Mouse (Mus musculus): Measurements from ENCODE around the gene Zfp319. TPM values are rescaled to one million over a fixed set of nuclear protein-coding genes. Genes with fewer than 3 reads are reported as not detected.

The Zfp319 gene
- polyA plus RNA-seq, 2 experiments, result 0.81 to 0.83 TPM

- no peak for TF ChIP-seq CTCF (IDR thresholded peaks at IDR 0.05; ENCODE audit: low read depth)
- no peak for TF ChIP-seq EP300 (IDR thresholded peaks at IDR 0.05; ENCODE audit: low read depth)
- Histone ChIP-seq H3K27me3 (ENCODE audit: control insufficient read depth, insufficient read depth, low read length) (no peaks in the 10 kb centered on the region), H3K4me1 (replicated peaks; ENCODE audit: control insufficient read depth in 2 of 2, insufficient read depth in 2 of 2, low read length in 1 of 2) (peaks cover 0 to 2% of the 10 kb centered on the region in 2 experiments; a peak in 1 of 4 replicates), H3K9ac (replicated peaks) (no peak overlapping the region), H3K27ac (no peak overlapping the region), H3K4me3 (ENCODE audit: insufficient read depth in 1 of 2, low read depth in 2 of 2, low read length in 2 of 2) (no peak overlapping the region), H3K9me3 (ENCODE audit: control insufficient read depth, low read length) (no peaks in the 10 kb centered on the region), H3K4me2 (ENCODE audit: low read depth) (no peak overlapping the region), H3K36me3 (replicated peaks; ENCODE audit: control insufficient read depth, insufficient read depth, low read depth) (no peaks in the 10 kb centered on the region)
- DNase-seq (ENCODE audit: low read depth in 3 of 3, low spot score in 3 of 3) (no peak), ATAC-seq (ENCODE audit: insufficient read depth) (no peak)
- 61% methylated on average over 12 of the region's 12 CpGs for WGBS (ENCODE audit: insufficient replicate concordance)
Observed at GRCm38 (mm10) chr8:95376309-95376999, 44.7 kb upstream of the Zfp319 start.

GRCm38 (mm10) chr8:95375374-95375930 is 43.7 kb upstream of the Zfp319 start:
- H3K9ac ChIP-seq (replicated peaks), result no peak overlapping the region
- ATAC-seq (ENCODE audit: insufficient read depth) (no peak), DNase-seq (ENCODE audit: low read depth in 3 of 3, low spot score in 3 of 3) (no peak)
- no peak overlapping the region for H3K4me2 ChIP-seq (ENCODE audit: low read depth)
- no peak overlapping the region for H3K27ac ChIP-seq
- no peaks in the 10 kb centered on the region for H3K36me3 ChIP-seq (replicated peaks; ENCODE audit: control insufficient read depth, insufficient read depth, low read depth)
- 57% methylated on average over 7 of the region's 7 CpGs for WGBS (ENCODE audit: insufficient replicate concordance)
- H3K4me1 ChIP-seq (replicated peaks; ENCODE audit: control insufficient read depth in 2 of 2, insufficient read depth in 2 of 2, low read length in 1 of 2), result peaks cover 0 to 2% of the 10 kb centered on the region in 2 experiments; a peak in 1 of 4 replicates
- H3K9me3 ChIP-seq (ENCODE audit: control insufficient read depth, low read length), result no peaks in the 10 kb centered on the region
- TF ChIP-seq CTCF (IDR thresholded peaks at IDR 0.05; ENCODE audit: low read depth) (no peak), EP300 (IDR thresholded peaks at IDR 0.05; ENCODE audit: low read depth) (no peak)
- no peaks in the 10 kb centered on the region for H3K27me3 ChIP-seq (ENCODE audit: control insufficient read depth, insufficient read depth, low read length)
- no peak overlapping the region for H3K4me3 ChIP-seq (ENCODE audit: insufficient read depth in 1 of 2, low read depth in 2 of 2, low read length in 2 of 2)

DNA sequence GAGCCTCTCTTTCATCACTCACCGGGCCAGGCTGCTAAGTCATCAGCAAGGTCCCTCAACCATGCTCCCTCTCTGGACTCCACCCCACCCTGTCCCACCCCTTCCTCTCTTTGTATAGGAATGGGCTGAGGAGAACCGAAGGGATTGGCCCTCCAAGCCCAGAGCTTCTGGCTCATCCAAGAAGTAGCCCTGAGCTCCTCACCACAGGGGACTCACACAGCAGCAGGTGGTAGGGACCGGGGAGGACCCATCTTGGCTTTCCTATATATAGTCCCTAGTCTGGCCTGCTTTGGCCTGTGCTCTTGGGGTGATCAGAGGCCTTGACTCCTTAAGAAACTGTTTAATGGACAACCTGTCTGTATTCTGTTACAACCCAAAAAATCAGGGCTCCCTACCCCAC is 42.7 kb upstream of the Zfp319 start:
- WGBS (ENCODE audit: insufficient replicate concordance), result 47% methylated on average over 3 of the region's 3 CpGs
- H3K36me3 ChIP-seq (replicated peaks; ENCODE audit: control insufficient read depth, insufficient read depth, low read depth), result no peaks in the 10 kb centered on the region
- TF ChIP-seq EP300 (IDR thresholded peaks at IDR 0.05; ENCODE audit: low read depth) (no peak), CTCF (IDR thresholded peaks at IDR 0.05; ENCODE audit: low read depth) (no peak)
- H3K9ac ChIP-seq (replicated peaks), result no peak overlapping the region
- H3K9me3 ChIP-seq (ENCODE audit: control insufficient read depth, low read length), result no peaks in the 10 kb centered on the region
- ATAC-seq (ENCODE audit: insufficient read depth) (no peak), DNase-seq (ENCODE audit: low read depth in 3 of 3, low spot score in 3 of 3) (no peak)
- no peak overlapping the region for H3K27ac ChIP-seq
- peaks cover 0 to 2% of the 10 kb centered on the region in 2 experiments; a peak in 1 of 4 replicates for H3K4me1 ChIP-seq (replicated peaks; ENCODE audit: control insufficient read depth in 2 of 2, insufficient read depth in 2 of 2, low read length in 1 of 2)
- no peak overlapping the region for H3K4me3 ChIP-seq (ENCODE audit: insufficient read depth in 1 of 2, low read depth in 2 of 2, low read length in 2 of 2)
- H3K27me3 ChIP-seq (ENCODE audit: control insufficient read depth, insufficient read depth, low read length), result no peaks in the 10 kb centered on the region
- no peak overlapping the region for H3K4me2 ChIP-seq (ENCODE audit: low read depth)

DNA sequence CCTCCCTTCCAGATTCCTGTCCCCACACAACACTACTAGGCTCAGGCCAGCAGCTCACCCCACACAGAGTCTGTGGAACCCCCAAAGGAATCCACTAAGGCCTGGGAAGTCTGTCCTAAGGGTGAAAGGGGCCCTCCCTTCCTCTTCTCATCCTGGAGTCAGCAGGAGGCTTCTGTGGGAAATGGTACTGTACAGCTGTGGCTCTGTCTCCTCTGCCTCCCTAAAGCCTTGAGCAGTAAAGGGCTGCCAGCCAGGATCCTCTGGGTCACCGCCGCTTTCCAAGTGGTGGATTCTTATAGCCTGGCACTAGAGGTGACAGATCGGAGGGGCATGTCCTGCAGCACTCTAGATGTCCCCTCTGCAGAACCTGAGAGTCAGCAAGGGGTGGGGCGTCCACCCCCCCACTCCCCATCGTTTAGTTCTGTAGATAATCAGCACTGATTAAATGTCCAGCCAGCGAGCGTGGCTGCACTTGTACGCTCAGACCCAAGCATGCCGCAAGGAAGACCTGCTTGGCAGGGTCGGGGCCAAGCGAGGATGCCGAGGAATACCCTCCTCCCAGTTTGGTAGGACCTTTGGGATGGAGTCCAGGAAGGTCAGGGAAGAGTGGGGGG is 41.7 kb upstream of the Zfp319 start:
- no peak overlapping the region for H3K9ac ChIP-seq (replicated peaks)
- H3K4me2 ChIP-seq (ENCODE audit: low read depth), result no peak overlapping the region
- WGBS (ENCODE audit: insufficient replicate concordance), result 54% methylated on average over 12 of the region's 12 CpGs
- no peaks in the 10 kb centered on the region for H3K9me3 ChIP-seq (ENCODE audit: control insufficient read depth, low read length)
- DNase-seq (ENCODE audit: low read depth in 3 of 3, low spot score in 3 of 3) (no peak), ATAC-seq (ENCODE audit: insufficient read depth) (no peak)
- no peaks in the 10 kb centered on the region for H3K27me3 ChIP-seq (ENCODE audit: control insufficient read depth, insufficient read depth, low read length)
- H3K36me3 ChIP-seq (replicated peaks; ENCODE audit: control insufficient read depth, insufficient read depth, low read depth), result no peaks in the 10 kb centered on the region
- peaks cover 0 to 4% of the 10 kb centered on the region in 2 experiments; a peak in 1 of 4 replicates for H3K4me1 ChIP-seq (replicated peaks; ENCODE audit: control insufficient read depth in 2 of 2, insufficient read depth in 2 of 2, low read length in 1 of 2)
- H3K27ac ChIP-seq, result no peak overlapping the region
- no peak overlapping the region for H3K4me3 ChIP-seq (ENCODE audit: insufficient read depth in 1 of 2, low read depth in 2 of 2, low read length in 2 of 2)
- no peak for TF ChIP-seq EP300 (IDR thresholded peaks at IDR 0.05; ENCODE audit: low read depth)
- no peak for TF ChIP-seq CTCF (IDR thresholded peaks at IDR 0.05; ENCODE audit: low read depth)

Data from liver, embryonic 14.5 days (tissue).